Comparison of ENCODE assay signal across 8 mouse cellular contexts in the genomic region with DNA sequence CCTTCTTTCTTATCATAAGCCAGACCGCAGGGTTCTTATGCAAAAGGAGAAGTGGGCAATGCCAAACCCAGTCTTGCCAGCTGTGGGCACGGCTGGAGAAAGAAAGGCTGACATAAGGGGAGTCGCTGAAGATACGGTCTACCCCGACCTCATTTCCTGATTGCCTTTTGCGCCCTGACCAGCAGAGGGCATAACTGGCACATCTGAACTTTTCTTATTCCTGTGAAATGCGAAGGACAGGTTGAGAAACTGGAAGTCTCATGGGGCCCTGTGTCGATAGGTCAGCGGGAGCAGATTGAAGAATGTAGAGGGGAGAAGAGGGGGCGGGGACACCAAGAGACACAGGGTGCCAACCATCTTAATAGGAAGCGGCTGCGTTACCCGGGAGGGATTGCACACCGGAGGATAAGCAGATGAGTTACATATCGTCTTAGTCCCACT.
DNase-seq lines count a peak whose midpoint lies in the region; ATAC-seq lines count a peak whose summit lies in the region.

No protein-coding gene starts in this region.

- H3K27ac ChIP-seq in intestine, embryonic 15.5 days, result no peak overlapping the region

- WGBS in intestine, embryonic 15.5 days, result 3% methylated on average over 15 of the region's 15 CpGs

- no peaks in the 10 kb centered on the region for H3K27me3 ChIP-seq in intestine, embryonic 15.5 days (replicated peaks)

- intact Hi-C loops in left cerebral cortex, postnatal 14 days (cut with DNase I), result no loop called here

- no peaks in the 10 kb centered on the region for H3K9me3 ChIP-seq in intestine, embryonic 15.5 days

- H3K4me3 ChIP-seq in intestine, embryonic 15.5 days (replicated peaks), result peak overlapping the region; percentile 37

- peak; percentile 50 for ATAC-seq in intestine, embryonic 15.5 days
- ATAC-seq in megakaryocyte progenitor cell, adult 5-6 weeks (replicated peaks; ENCODE audit: poor library complexity), result peak; percentile 76

- peak overlapping the region; percentile 30; the same call in 1 of the 2 replicates for H3K9ac ChIP-seq in intestine, embryonic 15.5 days

- peak overlapping the region; percentile 78 for H3K4me2 ChIP-seq in intestine, embryonic 15.5 days (replicated peaks)

- H3K36me3 ChIP-seq in intestine, embryonic 15.5 days, result no peaks in the 10 kb centered on the region

- peaks cover 6% of the 10 kb centered on the region; the same call in 1 of the 2 replicates for H3K4me1 ChIP-seq in intestine, embryonic 15.5 days (replicated peaks)

- peak; percentile 89 for DNase-seq in adipocyte (ENCODE audit: low spot score)
- peak; percentile 87 for DNase-seq in embryo, embryonic 10 days (ENCODE audit: low spot score)
- DNase-seq in gastrocnemius, postnatal 25 days, result peak; percentile 41
- DNase-seq in left cerebral cortex, postnatal 14 days (ENCODE audit: low spot score in 2 of 2), result peak; percentile 74
- DNase-seq in right cerebral cortex, postnatal 10 days (ENCODE audit: low spot score in 2 of 2), result peak; percentile 77 to 83
- peak; percentile 56 for DNase-seq in yolk sac, embryonic 10.5 days (ENCODE audit: low spot score)
